Mouse (Mus musculus) midbrain, embryonic 11.5 days (tissue): ENCODE results near the gene Ispd. TPM values are rescaled to one million over a fixed set of nuclear protein-coding genes. Genes with fewer than 3 reads are reported as not detected.

Source experiments
- ATAC-seq: fragments of 200-750 bp; cut with Nextera tagmentation; 2 replicates; pipeline ENCODE4 v1.8.0; 2017; ENCODE audit warnings: moderate TSS enrichment, moderate library complexity; ENCODE audit not compliant: low FRiP score
- DNase-seq: peaks from one replicate; pipeline ENCODE4 v3.0.0; 2015; ENCODE audit warnings: low spot score; ENCODE audit errors: missing footprints
- H3K27ac ChIP-seq: fragments of 300-500 bp; sonication (generic); 2 replicates; pipeline ENCODE4 v1.5.1; 2014; ENCODE audit warnings: low read depth, low read length
- H3K27me3 ChIP-seq: fragments of 300-500 bp; sonication (generic); 2 replicates; pipeline ENCODE4 v1.6.1; 2014; ENCODE audit warnings: mild to moderate bottlenecking, low read length, moderate library complexity, mixed read lengths; ENCODE audit not compliant: control insufficient read depth, insufficient read depth
- H3K36me3 ChIP-seq: fragments of 300-500 bp; sonication (generic); 2 replicates; pipeline ENCODE4 v1.6.1; 2014; ENCODE audit warnings: mild to moderate bottlenecking, low read length, moderate library complexity, mixed read lengths; ENCODE audit not compliant: control insufficient read depth, insufficient read depth
- H3K4me1 ChIP-seq: fragments of 300-500 bp; sonication (generic); 2 replicates; pipeline ENCODE4 v1.6.1; 2014; ENCODE audit warnings: low read length; ENCODE audit not compliant: control insufficient read depth, insufficient read depth
- H3K4me2 ChIP-seq: fragments of 300-500 bp; sonication (generic); 2 replicates; pipeline ENCODE4 v1.6.1; 2014; ENCODE audit warnings: mild to moderate bottlenecking, moderate library complexity
- H3K4me3 ChIP-seq: fragments of 300-500 bp; sonication (generic); 2 replicates; pipeline ENCODE4 v1.5.1; 2014; ENCODE audit warnings: low read depth, low read length
- H3K9ac ChIP-seq: fragments of 300-500 bp; sonication (generic); 2 replicates; pipeline ENCODE4 v1.6.1; 2014; ENCODE audit warnings: low read length
- H3K9me3 ChIP-seq: fragments of 300-500 bp; sonication (generic); 2 replicates; pipeline ENCODE4 v1.6.1; 2016; ENCODE audit warnings: low read length; ENCODE audit not compliant: control insufficient read depth
- WGBS: fragments of 180-500 bp; shearing (Covaris S2); extraction: QIAGEN DNeasy Blood & Tissue Kit; methylation state at CpG from one replicate; pipeline ENCODE4 v1.1.7; 2014; 5-methylcytosine and 5-hydroxymethylcytosine counted together
- polyA plus RNA-seq: library from polyadenylated mRNA; unstranded; fragments of >200 nt; fragmentation: Nextera tagmentation; extraction: Ambion mirVana; gene quantifications from 2 replicates; pipeline ENCODE4 v1.2.1, GENCODE M21; 2014

Gene Ispd
- polyA plus RNA-seq, 1 experiment from 2014 or later: 12.3 TPM

- Histone ChIP-seq H3K27me3 (no peaks in the 10 kb centered on the region), H3K9ac (no peak overlapping the region), H3K4me1 (no peaks in the 10 kb centered on the region), H3K9me3 (no peaks in the 10 kb centered on the region), H3K27ac (no peak overlapping the region), H3K36me3 (no peaks in the 10 kb centered on the region), H3K4me2 (no peak overlapping the region), H3K4me3 (no peak overlapping the region)
- DNase-seq (no peak), ATAC-seq (no peak)
- 90% methylated on average over 8 of the region's 8 CpGs for WGBS
These were observed 58.1 kb downstream of the Ispd start for GRCm38 (mm10) chr12:36439396-36439795.

DNA sequence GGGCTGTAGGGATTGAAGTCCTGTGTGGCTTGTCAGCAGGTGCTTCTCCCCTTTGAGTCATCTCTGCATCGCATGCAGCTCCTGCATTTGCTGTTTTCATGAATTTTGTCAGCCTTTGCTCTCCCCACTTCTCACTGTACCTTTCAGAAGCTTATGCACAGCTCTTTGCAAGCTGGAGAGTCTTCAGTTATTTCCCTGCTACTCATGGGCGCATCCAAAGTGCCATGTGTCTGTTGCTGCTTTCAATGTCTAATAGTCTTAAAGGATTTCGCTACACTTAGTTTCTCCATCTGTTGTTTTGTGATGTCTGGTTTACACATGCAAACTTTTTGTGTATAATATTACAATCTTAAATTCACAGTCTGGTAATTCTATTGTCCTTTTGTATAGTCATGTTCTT lies 74.8 kb downstream of the Ispd start:
- Histone ChIP-seq H3K4me2 (no peak overlapping the region), H3K4me1 (no peaks in the 10 kb centered on the region), H3K9ac (no peak overlapping the region), H3K9me3 (no peaks in the 10 kb centered on the region), H3K27ac (no peak overlapping the region), H3K4me3 (no peak overlapping the region), H3K27me3 (no peaks in the 10 kb centered on the region), H3K36me3 (no peaks in the 10 kb centered on the region)
- no peak for DNase-seq
- WGBS: 95% methylated on average over 3 of the region's 3 CpGs
- ATAC-seq: no peak

- Histone ChIP-seq H3K9ac (no peak overlapping the region), H3K9me3 (no peaks in the 10 kb centered on the region), H3K27ac (no peak overlapping the region), H3K4me2 (no peak overlapping the region), H3K36me3 (no peaks in the 10 kb centered on the region), H3K4me1 (no peaks in the 10 kb centered on the region), H3K4me3 (no peak overlapping the region), H3K27me3 (no peaks in the 10 kb centered on the region)
- ATAC-seq (no peak), DNase-seq (no peak)
- 85% methylated on average over 2 of the region's 2 CpGs for WGBS
These were observed 76.5 kb downstream of the Ispd start for GRCm38 (mm10) chr12:36457726-36458125.

GRCm38 (mm10) chr12:36468325-36469044 lies 87.2 kb downstream of the Ispd start:
- ATAC-seq (no peak), DNase-seq (no peak)
- Histone ChIP-seq H3K4me3 (no peak overlapping the region), H3K27me3 (no peaks in the 10 kb centered on the region), H3K9ac (no peak overlapping the region), H3K4me1 (no peaks in the 10 kb centered on the region), H3K36me3 (no peaks in the 10 kb centered on the region), H3K9me3 (no peaks in the 10 kb centered on the region), H3K4me2 (no peak overlapping the region), H3K27ac (no peak overlapping the region)
- WGBS: 92% methylated on average over 6 of the region's 6 CpGs

GRCm38 (mm10) chr12:36471411-36471810 lies 90.2 kb downstream of the Ispd start:
- no peaks in the 10 kb centered on the region for H3K4me1 ChIP-seq
- no peak for DNase-seq
- no peak overlapping the region for H3K9ac ChIP-seq
- H3K9me3 ChIP-seq: no peaks in the 10 kb centered on the region
- H3K4me3 ChIP-seq: no peak overlapping the region
- H3K27ac ChIP-seq: no peak overlapping the region
- WGBS: 88% methylated on average over 4 of the region's 4 CpGs
- H3K4me2 ChIP-seq: no peak overlapping the region
- H3K27me3 ChIP-seq: no peaks in the 10 kb centered on the region
- no peak for ATAC-seq
- no peaks in the 10 kb centered on the region for H3K36me3 ChIP-seq

GRCm38 (mm10) chr12:36474171-36474570 lies 92.9 kb downstream of the Ispd start:
- Histone ChIP-seq H3K27ac (no peak overlapping the region), H3K4me1 (no peaks in the 10 kb centered on the region), H3K4me2 (no peak overlapping the region), H3K9me3 (no peaks in the 10 kb centered on the region), H3K9ac (no peak overlapping the region), H3K27me3 (no peaks in the 10 kb centered on the region), H3K36me3 (no peaks in the 10 kb centered on the region), H3K4me3 (no peak overlapping the region)
- 86% methylated on average over 3 of the region's 3 CpGs for WGBS
- no peak for ATAC-seq
- DNase-seq: no peak

GRCm38 (mm10) chr12:36475269-36475668 lies 94.0 kb downstream of the Ispd start:
- DNase-seq: no peak
- Histone ChIP-seq H3K4me2 (no peak overlapping the region), H3K9ac (no peak overlapping the region), H3K36me3 (no peaks in the 10 kb centered on the region), H3K4me3 (no peak overlapping the region), H3K27me3 (no peaks in the 10 kb centered on the region), H3K4me1 (no peaks in the 10 kb centered on the region), H3K27ac (no peak overlapping the region), H3K9me3 (no peaks in the 10 kb centered on the region)
- WGBS: 81% methylated on average over 4 of the region's 4 CpGs
- no peak for ATAC-seq

GRCm38 (mm10) chr12:36476476-36476875 lies 95.2 kb downstream of the Ispd start:
- Histone ChIP-seq H3K4me3 (no peak overlapping the region), H3K9me3 (no peaks in the 10 kb centered on the region), H3K9ac (no peak overlapping the region), H3K36me3 (no peaks in the 10 kb centered on the region), H3K27ac (no peak overlapping the region), H3K27me3 (no peaks in the 10 kb centered on the region), H3K4me1 (no peaks in the 10 kb centered on the region), H3K4me2 (no peak overlapping the region)
- ATAC-seq (no peak), DNase-seq (peak; percentile 57)
- WGBS: 80% methylated on average over 5 of the region's 5 CpGs

- Histone ChIP-seq H3K9me3 (no peaks in the 10 kb centered on the region), H3K27me3 (no peaks in the 10 kb centered on the region), H3K4me3 (no peak overlapping the region), H3K4me1 (no peaks in the 10 kb centered on the region), H3K9ac (no peak overlapping the region), H3K4me2 (no peak overlapping the region), H3K27ac (no peak overlapping the region), H3K36me3 (no peaks in the 10 kb centered on the region)
- DNase-seq (peak; percentile 61), ATAC-seq (no peak)
- 73% methylated on average over 6 of the region's 6 CpGs for WGBS
These were observed 96.3 kb downstream of the Ispd start for GRCm38 (mm10) chr12:36477501-36477900.
